Mouse (Mus musculus): ENCODE data around the gene Hps6. TPM values are rescaled to one million over a fixed set of nuclear protein-coding genes. Genes with fewer than 3 reads are reported as not detected.
"Not testable (repeated sequence)": the region's sequence is repeated elsewhere in the genome, so short reads cannot be mapped to it uniquely, and the experiment has no call there.

The Hps6 gene
- total RNA-seq (2021): 19.9 and 26.3 TPM in 2 replicates
- long read RNA-seq, transcript Hps6-201 (1 exons, 2,666 nt): major isoform, 19 of 19 reads
- long read RNA-seq, partial matches to known transcripts: 0 of 19 reads
- long read RNA-seq, other reads (novel, unspliced or antisense): 0 of 19 reads

DNA sequence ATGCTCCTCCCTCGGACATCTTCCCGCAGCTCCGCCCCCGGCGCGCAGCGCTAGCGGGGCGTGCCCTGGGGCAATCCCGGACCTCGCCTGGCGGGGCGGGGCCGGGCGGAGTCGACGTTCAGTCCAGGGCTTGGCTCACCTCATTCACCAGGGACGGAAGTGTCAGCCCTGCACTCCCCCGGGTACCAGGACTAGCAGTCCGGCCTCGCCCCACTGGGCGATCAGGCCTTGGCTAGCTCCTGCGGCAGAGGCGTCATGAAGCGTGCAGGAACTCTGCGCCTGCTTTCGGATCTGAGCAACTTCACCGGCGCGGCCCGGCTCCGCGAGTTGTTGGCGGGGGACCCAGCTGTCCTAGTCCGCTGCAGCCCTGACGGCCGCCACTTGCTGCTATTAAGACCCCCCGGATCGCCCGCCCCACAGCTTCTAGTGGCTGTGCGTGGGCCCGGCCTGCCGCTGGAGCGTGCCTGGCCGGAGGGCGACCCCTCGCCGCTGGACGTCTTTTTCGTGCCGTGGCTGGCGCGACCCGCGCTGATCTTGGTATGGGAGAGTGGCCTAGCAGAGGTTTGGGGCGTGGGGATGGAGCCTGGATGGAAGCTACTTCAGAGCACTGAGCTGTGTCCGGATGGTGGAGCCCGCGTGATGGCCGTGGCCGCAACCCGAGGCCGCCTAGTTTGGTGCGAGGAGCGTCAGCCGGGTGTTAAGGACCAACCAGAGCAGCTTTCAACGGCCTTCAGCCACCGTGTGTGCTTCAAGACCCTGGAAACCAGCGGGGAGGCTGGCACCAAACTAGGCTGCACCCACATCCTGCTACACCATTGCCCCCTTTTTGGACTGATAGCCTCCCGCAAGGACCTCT, at the start of gene Hps6:
TSS of gene Hps6 (plus strand) at position 138 of the 856 bp plus-strand sequence.
- peak; percentile 91 for DNase-seq

DNA sequence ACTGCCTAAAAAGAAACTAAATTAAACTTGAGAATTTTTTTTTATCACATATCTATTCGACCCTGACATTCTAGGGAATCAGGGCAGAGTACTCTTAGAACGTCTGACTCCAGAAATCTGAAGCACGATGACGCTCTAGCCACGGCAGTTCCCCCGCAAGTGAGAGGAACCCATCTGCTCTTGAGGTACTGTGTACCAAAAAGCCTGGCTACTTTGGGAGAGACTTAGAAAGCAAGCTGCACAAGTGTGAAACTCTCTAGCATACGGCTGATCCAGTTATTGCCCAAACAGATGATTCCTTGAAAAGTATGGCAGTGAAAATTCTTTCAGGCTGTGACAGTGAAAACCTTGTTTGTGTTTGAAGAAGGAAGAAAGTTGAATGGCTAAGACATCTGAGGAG, 46.6 kb upstream of the Hps6 start:
- DNase-seq: no peak

GRCm38 (mm10) chr19:45960770-45961169, 42.5 kb upstream of the Hps6 start:
- DNase-seq: no peak

DNA sequence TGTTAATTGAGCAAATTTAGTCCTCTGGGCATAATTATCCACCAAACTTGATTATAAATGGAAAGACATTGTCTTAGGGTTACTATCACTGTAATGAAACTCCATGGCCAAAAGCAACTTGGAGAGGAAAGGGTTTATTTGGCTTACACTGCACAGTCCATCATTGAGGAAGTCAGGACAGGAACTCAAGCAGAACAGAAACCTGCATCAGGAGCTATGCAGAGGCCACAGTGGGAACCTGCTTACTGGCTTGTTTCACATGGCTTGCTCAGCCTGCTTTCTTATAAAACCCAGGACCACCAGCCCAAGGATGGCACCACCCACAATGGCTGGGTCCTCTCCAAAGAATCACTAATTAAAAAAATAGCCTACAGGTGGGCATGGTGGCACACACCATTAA, 18.9 kb upstream of the Hps6 start:
- DNase-seq: no peak

DNA sequence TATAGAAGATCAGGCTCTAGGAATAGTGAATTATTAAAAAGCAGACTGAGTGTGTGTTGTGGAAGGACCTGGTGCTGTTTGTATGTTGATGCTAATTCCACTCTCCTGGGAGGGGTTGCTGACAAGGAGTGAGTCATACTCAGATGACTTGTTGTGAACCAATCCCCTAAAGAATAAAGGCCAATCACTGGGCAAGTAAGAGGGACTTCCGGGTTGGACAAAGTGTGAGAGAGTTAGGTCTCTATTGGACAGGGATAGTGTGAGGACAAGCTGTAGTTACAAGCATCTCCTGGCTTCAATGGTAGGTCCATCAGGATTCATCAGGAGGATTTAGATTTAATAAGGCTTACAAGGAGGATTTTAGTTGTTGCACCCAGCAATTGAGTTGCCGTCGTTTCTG, 15.1 kb upstream of the Hps6 start:
- DNase-seq: no peak

DNA sequence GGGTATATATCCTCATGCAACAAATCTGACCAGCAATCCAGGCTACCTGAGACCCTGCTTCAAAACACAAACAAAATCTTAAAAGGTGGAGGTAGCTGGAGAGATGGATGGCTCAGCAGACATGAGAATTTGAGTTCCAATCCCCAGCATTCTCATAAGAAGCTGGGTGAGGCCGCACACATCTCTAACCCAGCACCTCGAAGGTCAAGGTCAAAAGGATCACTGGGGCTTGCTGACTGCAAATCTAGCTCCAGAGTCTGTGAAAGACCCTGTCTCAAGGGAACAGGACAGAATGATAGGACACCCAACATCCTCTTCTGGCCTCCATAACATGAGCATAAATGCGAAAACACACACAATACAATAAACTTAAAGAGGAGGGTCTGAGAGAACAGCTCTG, 12.1 kb upstream of the Hps6 start:
- no peak for DNase-seq

GRCm38 (mm10) chr19:45993441-45993840, 9.9 kb upstream of the Hps6 start:
- DNase-seq: not testable (repeated sequence)

DNA sequence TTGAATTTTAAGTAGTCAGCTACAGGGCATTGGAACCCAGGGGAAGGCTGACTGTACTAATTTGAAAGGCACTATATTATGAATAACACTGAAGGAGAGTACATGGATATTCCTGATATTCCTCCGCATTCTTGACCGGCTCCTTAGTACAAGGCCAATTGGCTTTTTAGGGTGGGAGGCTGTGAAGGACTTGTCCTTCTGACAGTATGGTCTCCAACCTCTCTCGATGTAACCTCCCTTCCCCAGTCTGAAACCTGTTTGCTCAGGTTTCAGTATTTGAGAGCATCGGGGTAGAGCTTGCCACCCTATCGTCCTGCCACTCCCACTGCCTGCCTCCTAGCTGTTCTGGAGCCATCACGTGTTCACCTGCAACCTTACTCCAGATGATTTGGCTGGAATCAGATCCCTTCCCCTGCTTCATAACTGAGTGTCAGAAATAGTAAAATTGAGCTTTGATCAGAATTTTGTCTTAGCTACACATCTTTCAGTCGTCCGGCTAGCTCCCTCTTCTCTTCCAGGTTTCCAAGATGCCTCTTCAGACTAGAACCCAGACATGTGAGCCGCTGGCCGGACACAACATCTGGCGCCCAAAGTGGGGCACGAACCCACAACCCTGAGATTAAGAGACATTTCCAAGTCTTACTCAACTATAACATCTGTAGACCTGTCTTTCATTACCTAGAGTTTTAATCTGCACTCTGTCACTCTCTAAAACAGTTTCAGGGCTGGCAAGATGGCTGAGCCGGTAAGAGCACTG, 9.1 kb upstream of the Hps6 start:
- no peak for DNase-seq

DNA sequence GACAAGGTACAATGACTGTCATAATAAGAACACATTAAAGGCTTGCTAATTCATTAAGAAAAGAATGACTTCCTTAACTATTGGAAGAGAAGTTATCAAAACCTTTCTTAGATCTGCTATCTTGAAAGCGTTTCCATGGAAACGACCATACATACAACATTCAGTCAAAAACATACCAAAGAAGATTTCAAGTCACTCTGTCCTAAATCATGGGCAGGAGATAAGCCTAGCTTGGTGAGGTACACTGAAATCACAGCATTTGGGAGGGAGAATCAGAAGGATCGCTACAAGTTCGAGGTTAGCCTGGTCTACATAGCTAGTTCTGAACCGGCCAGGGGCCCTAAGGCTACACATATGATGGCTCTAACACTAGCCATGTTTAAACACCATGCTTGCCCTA, 5.9 kb upstream of the Hps6 start:
- no peak for DNase-seq

GRCm38 (mm10) chr19:45997785-45998693, 5.3 kb upstream of the Hps6 start, which contains the start of gene Armh3:
Gene Armh3, minus strand, starts transcription at chr19:45998488.
- DNase-seq: peak; percentile 88

DNA sequence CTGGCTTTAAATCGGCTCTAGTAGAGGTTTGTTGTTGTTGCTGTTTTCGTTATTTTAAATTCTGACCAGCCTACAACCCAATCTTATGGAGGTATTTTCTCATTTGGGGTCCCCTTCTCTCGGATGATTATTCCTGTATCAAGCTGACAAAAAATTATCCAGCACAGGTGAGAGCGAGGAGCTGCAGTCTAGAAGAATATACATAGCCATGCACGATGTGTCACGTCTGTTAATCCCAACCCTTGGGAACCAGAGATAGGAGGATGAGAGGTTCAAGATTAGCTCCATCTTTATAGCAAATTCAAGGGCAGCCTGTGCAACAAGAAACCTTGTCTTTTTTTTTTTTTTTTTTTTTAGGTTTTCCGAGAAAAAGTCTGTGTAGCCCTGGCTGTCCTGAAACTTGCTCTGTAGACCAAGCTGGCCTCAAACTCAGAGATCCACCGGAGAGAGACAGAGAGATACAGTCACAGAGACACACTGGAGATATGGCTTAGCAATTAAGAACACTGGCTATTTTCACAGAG, 4.6 kb upstream of the Hps6 start:
- no peak for DNase-seq

- no peak for DNase-seq
Measured at GRCm38 (mm10) chr19:45999378-45999777, 3.9 kb upstream of the Hps6 start.

DNA sequence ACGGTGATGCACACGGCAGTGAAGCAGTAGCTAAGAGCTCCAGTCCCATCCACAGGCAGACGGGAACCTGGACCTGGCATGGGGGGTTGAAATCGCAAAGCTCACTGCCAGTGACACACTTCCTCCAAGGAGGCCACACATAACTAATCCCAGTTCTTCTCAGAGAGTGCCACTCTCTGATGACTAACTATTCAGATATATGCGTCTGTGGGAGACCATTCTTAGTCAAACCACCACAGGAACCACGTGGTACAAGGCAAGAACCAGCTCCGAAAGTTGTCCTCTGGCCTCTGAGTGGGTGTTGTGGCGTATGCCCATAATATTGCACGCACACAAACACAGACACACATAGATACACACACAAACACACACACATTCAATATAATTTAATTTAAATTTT, 1.0 kb upstream of the Hps6 start:
- DNase-seq: no peak

- DNase-seq: no peak
Measured at GRCm38 (mm10) chr19:46004814-46005466, 1.6 kb downstream of the Hps6 start.

DNA sequence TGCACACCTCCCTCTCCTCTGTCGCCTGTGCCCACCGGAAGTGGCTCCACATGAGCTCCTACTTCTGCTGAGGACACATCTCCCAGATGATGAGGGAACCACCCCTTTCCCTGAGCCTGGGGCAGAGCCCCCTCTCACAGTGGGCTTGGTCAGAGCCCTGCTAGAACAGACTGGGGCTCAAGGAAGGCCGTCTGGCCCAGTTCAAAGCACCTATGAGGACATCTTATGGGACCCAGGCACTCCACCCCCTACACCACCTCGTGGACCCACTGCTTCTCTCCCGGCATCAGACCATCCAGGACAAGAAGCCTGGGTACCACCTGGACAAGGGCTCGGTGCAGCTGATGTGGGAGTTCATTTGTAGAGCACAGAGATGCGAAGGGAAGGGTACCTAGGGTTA, 2.4 kb downstream of the Hps6 start:
- DNase-seq: no peak

GRCm38 (mm10) chr19:46014572-46015178, 11.4 kb downstream of the Hps6 start:
- peak; percentile 88 for DNase-seq

DNA sequence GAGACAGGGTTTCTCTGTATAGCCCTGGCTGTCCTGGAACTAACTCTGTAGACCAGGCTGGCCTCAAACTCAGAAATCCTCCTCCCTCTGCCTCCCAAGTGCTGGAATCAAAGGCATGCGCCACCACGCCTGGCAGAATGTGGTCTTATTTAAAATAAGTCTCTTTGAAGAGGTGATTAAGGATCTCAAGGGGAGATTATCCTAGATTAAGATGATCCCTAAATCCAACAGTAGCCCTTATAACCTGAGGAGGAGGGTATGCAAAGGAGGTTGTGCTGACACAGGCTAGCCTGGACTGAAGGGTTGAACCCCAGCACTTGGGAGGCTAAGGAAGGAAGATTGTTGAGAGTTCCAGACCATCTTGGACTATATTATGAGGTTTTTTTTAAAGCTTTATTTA, 12.7 kb downstream of the Hps6 start:
- DNase-seq: no peak

- DNase-seq: no peak
Measured at GRCm38 (mm10) chr19:46024959-46025358, 21.7 kb downstream of the Hps6 start.

- DNase-seq: no peak
Measured at GRCm38 (mm10) chr19:46026567-46026966, 23.3 kb downstream of the Hps6 start.

- DNase-seq: no peak
Measured at GRCm38 (mm10) chr19:46028747-46029320, 25.5 kb downstream of the Hps6 start.
